Mouse (Mus musculus): ENCODE data around the gene Rnf182.

Gene Rnf182

GRCm38 (mm10) chr13:43703471-43703870, 88.0 kb downstream of the Rnf182 start:
- DNase-seq (ENCODE audit: low spot score), result no peak

GRCm38 (mm10) chr13:43704533-43705116, 89.1 kb downstream of the Rnf182 start:
- no peak for DNase-seq (ENCODE audit: low spot score)

- DNase-seq (ENCODE audit: low spot score), result no peak
Observed at GRCm38 (mm10) chr13:43706387-43706786, 90.9 kb downstream of the Rnf182 start.

GRCm38 (mm10) chr13:43709529-43709928, 94.0 kb downstream of the Rnf182 start:
- no peak for DNase-seq (ENCODE audit: low spot score)

- DNase-seq (ENCODE audit: low spot score), result no peak
Observed at GRCm38 (mm10) chr13:43711708-43712314, 96.3 kb downstream of the Rnf182 start.

GRCm38 (mm10) chr13:43714741-43715140, 99.2 kb downstream of the Rnf182 start:
- no peak for DNase-seq (ENCODE audit: low spot score)

- DNase-seq (ENCODE audit: low spot score), result no peak
Observed at GRCm38 (mm10) chr13:43715466-43715865, 100.0 kb downstream of the Rnf182 start.

DNA sequence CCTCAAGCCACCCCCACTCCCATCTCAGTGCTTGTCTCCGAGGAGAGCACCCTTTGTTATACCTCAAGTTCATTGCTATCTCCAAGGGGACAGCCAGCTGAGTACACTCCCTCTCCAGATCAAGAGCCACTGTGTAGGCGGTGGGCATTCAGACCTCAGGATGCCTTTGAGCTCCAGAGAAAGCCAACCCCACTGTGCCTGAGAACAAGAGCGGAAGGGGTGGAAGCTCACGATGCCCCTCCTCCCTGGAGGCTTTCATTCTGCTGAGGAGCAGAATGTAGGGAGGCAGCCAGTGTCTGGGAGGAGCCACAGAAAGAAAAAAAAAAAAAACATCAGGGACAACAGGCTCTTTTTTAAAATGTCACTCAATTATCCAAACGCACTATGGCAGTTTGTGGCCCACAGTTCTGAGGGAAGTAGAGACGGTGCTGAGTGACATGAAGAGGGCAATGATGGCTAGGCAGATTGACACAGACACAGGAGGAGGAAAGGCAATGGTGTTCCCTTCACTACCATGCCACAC, 101.1 kb downstream of the Rnf182 start:
- DNase-seq (ENCODE audit: low spot score), result no peak

- DNase-seq (ENCODE audit: low spot score), result no peak
Observed at GRCm38 (mm10) chr13:43718173-43718572, 102.7 kb downstream of the Rnf182 start.

- no peak for DNase-seq (ENCODE audit: low spot score)
Observed at GRCm38 (mm10) chr13:43720496-43720895, 105.0 kb downstream of the Rnf182 start.

Measured in ovary, postnatal 36 days (tissue).